8 mouse cellular contexts compared by ENCODE assay signal in genomic region chr13:81782971-81783404, GRCm38 (mm10). TPM values are rescaled to one million over a fixed set of nuclear protein-coding genes. Genes with fewer than 3 reads are reported as not detected.
DNase-seq lines count a peak whose midpoint lies in the region; ATAC-seq and TF ChIP-seq lines count a peak whose summit lies in the region.

Gene Cetn3, plus strand, starts transcription at chr13:81783077.

- H3K9me3 ChIP-seq in lung, embryonic 14.5 days (ENCODE audit: low read depth, low read length), result no peaks in the 10 kb centered on the region

- H3K9ac ChIP-seq in lung, embryonic 14.5 days, result peak within 1 kb of the TSS; percentile 84

- under 1% methylated on average over 29 of the region's 29 CpGs for WGBS in lung, embryonic 14.5 days

- H3K27me3 ChIP-seq in lung, embryonic 14.5 days (ENCODE audit: insufficient read depth, low read length), result no peaks in the 10 kb centered on the region

- H3K4me3 ChIP-seq in lung, embryonic 14.5 days (ENCODE audit: low read depth, low read length), result peak within 1 kb of the TSS; percentile 72

- TF ChIP-seq CTCF in lung, embryonic 14.5 days (IDR thresholded peaks at IDR 0.05; ENCODE audit: low read depth), result no peak

- peak; percentile 95 for DNase-seq in NIH3T3 (ENCODE audit: low read depth)
- peak; percentile 97 for DNase-seq in cerebellum, adult 9-10 months
- peak; percentile 98 for DNase-seq in forelimb bud, embryonic 11.5 days (ENCODE audit: low read depth, low spot score)
- peak; percentile 94 to 95 for DNase-seq in layer of hippocampus, adult 8-10 months (ENCODE audit: low spot score in 2 of 2)
- peak; percentile 98 for DNase-seq in lung, embryonic 14.5 days
- DNase-seq in thymus, postnatal 0 days (ENCODE audit: low spot score), result peak; percentile 97

- peak within 1 kb of the TSS; percentile 99 for H3K27ac ChIP-seq in lung, embryonic 14.5 days (ENCODE audit: low read depth)

- ATAC-seq in hematopoietic stem cell, adult 5-6 weeks (replicated peaks in 1 of 2; ENCODE audit: insufficient read depth in 1 of 2, low FRiP score in 2 of 2, low TSS enrichment in 1 of 2, low read depth in 1 of 2, poor library complexity in 2 of 2, severe bottlenecking in 2 of 2), result peak; percentile 86 to 89
- ATAC-seq in lung, embryonic 14.5 days (ENCODE audit: insufficient read depth), result peak; percentile 88
- ATAC-seq in neutrophil, adult 5-6 weeks (ENCODE audit: extremely low read depth, insufficient number of reproducible peaks, low FRiP score, poor library complexity, severe bottlenecking), result peak; percentile 89

- H3K4me1 ChIP-seq in lung, embryonic 14.5 days (ENCODE audit: insufficient read depth), result no peaks in the 10 kb centered on the region

- peak within 1 kb of the TSS; percentile 60 for H3K4me2 ChIP-seq in lung, embryonic 14.5 days

- H3K36me3 ChIP-seq in lung, embryonic 14.5 days (ENCODE audit: insufficient read depth), result peaks cover 17% of the 10 kb centered on the region; the same call in 1 of the 2 replicates

RNA-seq across cellular contexts. Expression of gene Cetn3, which starts in this region (rescaled TPM):
- 439 and 591 TPM in 2 replicates for total RNA-seq in hematopoietic stem cell, adult 5-6 weeks (2017)
- total RNA-seq in layer of hippocampus, adult 8-10 months (2022), result 100 to 1,000 TPM; 107 to 117 (median 114) TPM
- 255 and 261 TPM in 2 replicates for polyA plus RNA-seq in lung, embryonic 14.5 days (2014; fragmentation: Nextera tagmentation; extraction: Ambion mirVana)
- 139 and 158 TPM in 2 replicates for total RNA-seq in neutrophil, adult 5-6 weeks (2017)
- 247 and 255 TPM in 2 replicates for polyA plus RNA-seq in thymus, postnatal 0 days (2015; fragmentation: Nextera tagmentation; extraction: Ambion mirVana)

Comparison
In these comparisons a context has a peak if more than half of its experiments do, and no peak if none do; other contexts are left out.
1. Peak in every context shown above with its lines: DNase-seq, ATAC-seq, H3K4me3 ChIP-seq and H3K27ac ChIP-seq.